Mouse (Mus musculus): ENCODE measurements around the gene Ssmem1. TPM values are rescaled to one million over a fixed set of nuclear protein-coding genes. Genes with fewer than 3 reads are reported as not detected.

The Ssmem1 gene
- polyA plus RNA-seq (2016; fragmentation: Nextera tagmentation; extraction: Ambion mirVana) = 0.29 and 0.42 TPM in 2 replicates

DNA sequence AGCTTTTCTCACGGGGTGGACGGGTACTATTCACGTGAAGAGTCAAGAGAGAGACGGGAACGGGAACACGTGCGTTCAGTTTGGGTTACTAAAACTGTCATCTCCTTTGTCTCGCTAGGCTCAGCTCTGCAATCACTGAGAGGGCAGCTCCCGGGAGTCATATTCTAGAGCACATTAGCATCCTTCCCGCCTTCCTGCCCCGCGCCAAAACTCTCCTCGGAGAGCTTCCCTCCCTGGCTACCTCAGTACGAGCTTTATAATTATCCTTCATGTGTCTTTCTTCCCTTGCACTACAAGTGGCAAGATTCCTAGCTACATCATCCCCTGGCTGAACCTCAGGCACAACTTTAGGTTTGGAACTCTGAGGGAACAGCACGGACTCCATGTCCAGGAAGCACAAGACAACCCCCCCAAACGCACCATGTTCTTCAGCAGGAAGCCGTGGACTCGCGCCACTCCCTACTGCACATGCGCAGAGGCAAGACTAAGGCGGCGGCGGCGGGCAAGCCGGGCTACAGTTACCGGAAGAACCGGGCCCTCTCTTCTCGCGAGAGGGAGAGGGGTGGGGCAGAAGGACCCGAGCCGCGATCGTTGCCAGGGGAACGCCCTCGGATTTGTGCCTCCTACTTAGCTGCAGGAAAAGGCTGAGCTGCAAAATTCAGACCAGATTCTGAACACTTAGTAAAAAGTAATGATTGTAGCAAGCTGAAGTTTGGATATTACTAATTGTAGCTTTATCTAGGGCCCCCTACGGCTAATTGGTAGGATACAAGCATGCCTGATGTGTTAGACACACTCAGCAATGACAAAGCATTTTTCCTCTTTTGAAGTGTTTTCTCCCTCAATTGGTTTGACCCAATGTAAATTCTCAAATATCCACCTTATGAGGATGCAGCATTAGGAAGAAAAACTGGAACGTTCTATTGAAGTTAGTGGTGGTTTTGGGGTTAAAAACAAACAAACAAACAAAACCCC, at the start of gene Ssmem1, which contains the start of gene Tmem209:
TSS of gene Ssmem1 (plus strand) at position 585 of the 975 bp plus-strand sequence.
TSS of gene Tmem209 (minus strand) at position 519 of the 975 bp plus-strand sequence.
- H3K4me1 ChIP-seq = peaks cover 14% of the 10 kb centered on the region
- H3K9me3 ChIP-seq = no peaks in the 10 kb centered on the region
- no peaks in the 10 kb centered on the region for H3K27me3 ChIP-seq
- H3K36me3 ChIP-seq (replicated peaks) = peaks cover 13% of the 10 kb centered on the region
- H3K4me2 ChIP-seq = peak within 1 kb of the TSS; percentile 67
- H3K4me3 ChIP-seq (replicated peaks) = peak within 1 kb of the TSS; percentile 50
- peak; percentile 99 for ATAC-seq (ENCODE audit: low FRiP score)
- under 1% methylated on average over 37 of the region's 37 CpGs for WGBS
- H3K27ac ChIP-seq = peak within 1 kb of the TSS; percentile 96
- H3K9ac ChIP-seq = peak within 1 kb of the TSS; percentile 71

DNA sequence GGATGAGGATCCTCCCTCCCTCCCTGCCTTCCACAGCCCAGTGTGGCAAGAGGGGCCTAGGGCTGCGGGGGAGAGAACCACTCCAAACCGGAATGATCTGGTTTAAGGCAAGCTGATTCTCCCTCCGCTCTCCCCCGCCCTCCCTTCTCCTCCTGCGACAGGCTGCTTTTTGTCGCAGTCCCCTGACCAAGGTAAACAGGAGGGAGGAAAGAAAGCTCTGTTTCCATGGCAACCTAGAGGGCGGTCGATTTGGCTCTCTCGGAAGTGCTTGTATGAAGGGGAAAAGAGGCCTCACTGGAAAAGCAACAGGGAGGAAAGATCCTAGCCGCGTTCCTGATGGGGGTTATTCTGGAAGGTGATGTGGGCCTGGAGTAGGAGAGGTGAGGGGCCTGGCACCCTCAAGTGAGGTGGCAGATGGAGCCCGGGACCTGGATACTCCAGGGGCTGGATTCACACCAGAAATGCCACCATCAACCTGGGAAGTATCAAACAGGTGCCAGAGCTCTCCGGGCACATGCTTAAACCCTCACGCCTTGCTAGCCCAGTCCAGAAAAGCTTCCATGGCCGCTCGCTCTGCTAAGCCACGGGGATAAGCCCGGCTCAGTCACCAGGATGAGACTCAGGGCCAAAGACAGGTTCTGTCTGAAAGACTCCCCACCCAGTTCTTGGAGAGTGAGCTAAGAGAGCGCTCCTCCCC, 48.8 kb upstream of the Ssmem1 start:
- no peak overlapping the region; the same call in 1 of the 2 replicates for H3K4me3 ChIP-seq (replicated peaks)
- peaks cover 37% of the 10 kb centered on the region for H3K4me1 ChIP-seq
- H3K4me2 ChIP-seq = peak overlapping the region; percentile 63
- H3K36me3 ChIP-seq (replicated peaks) = 0 out of 2 replicates have a peak, but pooled peaks cover 4% of the 10 kb centered on the region
- ATAC-seq (ENCODE audit: low FRiP score) = peak; percentile 94
- H3K27me3 ChIP-seq = peaks cover 5% of the 10 kb centered on the region; the same call in 1 of the 2 replicates
- peak overlapping the region; percentile 71 for H3K9ac ChIP-seq
- 7% methylated on average over 18 of the region's 19 CpGs for WGBS
- H3K9me3 ChIP-seq = no peaks in the 10 kb centered on the region
- peak overlapping the region; percentile 99 for H3K27ac ChIP-seq

DNA sequence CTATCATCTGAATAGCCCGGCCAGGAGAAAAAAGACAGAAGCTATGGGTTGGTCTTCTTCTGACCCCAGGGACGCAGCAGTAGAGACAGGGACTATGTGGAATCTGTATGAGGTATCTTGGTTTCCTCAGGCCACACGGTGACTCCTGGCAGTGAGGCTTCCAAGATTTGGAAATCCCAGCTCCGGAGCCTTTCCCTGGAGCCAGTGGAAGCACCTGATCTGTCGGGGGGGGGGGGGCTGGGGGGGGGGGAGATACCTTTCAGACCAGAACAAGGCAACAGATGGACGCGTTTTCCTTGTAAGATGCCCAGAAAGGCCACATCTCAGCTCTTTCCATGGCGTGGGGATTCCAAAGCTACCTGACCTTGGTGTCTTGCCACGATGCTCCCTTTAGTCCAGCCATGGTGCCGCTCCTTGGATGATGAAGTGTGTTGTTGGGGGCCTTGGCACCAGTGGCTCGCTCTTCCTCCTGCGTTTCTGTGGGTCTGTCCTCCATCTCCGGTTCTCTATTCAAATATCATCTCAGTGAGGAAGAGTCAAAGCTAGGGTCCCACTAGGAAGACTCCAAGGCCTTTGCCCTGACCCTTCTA, 47.8 kb upstream of the Ssmem1 start:
- Histone ChIP-seq H3K4me2 (no peak overlapping the region), H3K4me3 (replicated peaks) (no peak overlapping the region), H3K27me3 (peaks cover 5% of the 10 kb centered on the region; the same call in 1 of the 2 replicates), H3K9ac (peak overlapping the region; percentile 49; the same call in 1 of the 2 replicates), H3K4me1 (peaks cover 37% of the 10 kb centered on the region), H3K27ac (peak overlapping the region; percentile 99), H3K9me3 (no peaks in the 10 kb centered on the region), H3K36me3 (replicated peaks) (no peaks in the 10 kb centered on the region)
- ATAC-seq (ENCODE audit: low FRiP score) = no peak
- 83% methylated on average over 13 of the region's 13 CpGs for WGBS

DNA sequence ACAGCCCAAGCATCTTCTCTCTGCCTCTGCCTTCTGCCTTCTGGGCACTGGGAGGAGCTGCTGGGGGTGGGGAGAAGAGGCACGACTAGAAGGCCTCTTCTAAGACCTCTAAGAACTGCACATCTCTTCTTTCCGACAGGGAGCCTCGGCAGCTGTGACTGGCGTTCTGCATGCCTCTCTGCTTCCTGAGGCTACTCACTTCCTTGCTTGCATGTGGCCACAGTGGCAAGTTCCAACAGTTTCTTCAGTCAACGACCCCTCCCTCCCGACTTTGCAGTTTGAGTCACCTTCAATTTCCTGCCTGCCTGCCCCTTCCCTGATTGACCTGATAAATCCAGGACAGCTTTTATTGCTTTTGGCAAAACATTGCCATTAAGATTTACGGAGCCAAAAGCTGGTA, 46.8 kb upstream of the Ssmem1 start:
- no peak overlapping the region for H3K4me2 ChIP-seq
- H3K4me1 ChIP-seq = peaks cover 37% of the 10 kb centered on the region
- H3K27me3 ChIP-seq = peaks cover 5% of the 10 kb centered on the region; the same call in 1 of the 2 replicates
- no peaks in the 10 kb centered on the region for H3K9me3 ChIP-seq
- WGBS = 54% methylated on average over 7 of the region's 7 CpGs
- H3K27ac ChIP-seq = 0 out of 2 replicates have a peak overlapping the region, but pooled peaks have one; percentile 9
- no peak overlapping the region for H3K9ac ChIP-seq
- ATAC-seq (ENCODE audit: low FRiP score) = no peak
- no peak overlapping the region for H3K4me3 ChIP-seq (replicated peaks)
- no peaks in the 10 kb centered on the region for H3K36me3 ChIP-seq (replicated peaks)

DNA sequence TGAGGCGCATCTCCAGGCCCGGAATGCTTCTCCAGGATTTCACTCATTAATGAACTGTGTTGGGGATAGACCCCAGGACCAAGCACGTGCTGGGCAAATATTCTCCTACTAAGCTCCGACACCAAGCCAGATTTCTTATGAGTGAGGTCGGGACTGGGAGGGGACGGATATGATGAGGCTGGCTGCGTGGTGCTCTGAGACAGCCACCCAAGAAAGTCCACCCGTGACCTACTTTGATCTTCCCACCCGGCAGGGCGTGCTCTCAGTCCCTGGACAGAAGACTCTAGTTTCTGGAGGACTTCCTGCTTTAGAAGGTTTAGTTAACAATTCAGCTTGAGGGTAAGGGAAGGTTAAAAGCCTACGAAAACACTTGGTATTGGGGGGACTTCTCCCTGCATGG, 44.1 kb upstream of the Ssmem1 start:
- WGBS = 91% methylated on average over 11 of the region's 11 CpGs
- peaks cover 24% of the 10 kb centered on the region for H3K4me1 ChIP-seq

DNA sequence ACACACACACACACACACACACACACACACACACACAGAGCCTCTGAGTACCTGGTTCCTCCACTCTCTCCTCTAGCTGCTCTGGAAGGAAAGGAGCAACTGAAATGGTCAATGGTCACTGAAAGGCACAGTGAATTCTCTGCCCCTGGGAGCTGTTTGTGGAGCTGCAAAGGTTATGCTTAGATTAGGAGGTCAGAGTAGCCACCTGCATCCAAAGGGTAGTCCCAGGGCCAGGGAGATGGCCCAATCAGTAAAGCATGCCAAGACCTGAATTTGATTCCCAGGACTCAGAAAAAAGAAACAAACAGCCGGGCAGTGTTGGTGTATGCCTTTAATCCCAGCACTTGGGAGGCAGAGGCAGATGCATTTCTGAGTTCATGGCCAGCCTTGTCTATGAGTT, 41.6 kb upstream of the Ssmem1 start:
- Histone ChIP-seq H3K4me3 (replicated peaks) (no peak overlapping the region), H3K9me3 (no peaks in the 10 kb centered on the region), H3K9ac (no peak overlapping the region), H3K27ac (no peak overlapping the region), H3K36me3 (replicated peaks) (no peaks in the 10 kb centered on the region), H3K4me1 (peaks cover 5% of the 10 kb centered on the region; the same call in 1 of the 2 replicates), H3K4me2 (no peak overlapping the region), H3K27me3 (no peaks in the 10 kb centered on the region)
- 74% methylated on average over 1 of the region's 1 CpGs for WGBS
- ATAC-seq (ENCODE audit: low FRiP score) = no peak

More for the DNA sequence above, 44.1 kb upstream of the Ssmem1 start:
- H3K27ac ChIP-seq = no peak overlapping the region
- H3K9me3 ChIP-seq = no peaks in the 10 kb centered on the region
- no peak overlapping the region for H3K9ac ChIP-seq
- H3K4me2 ChIP-seq = no peak overlapping the region
- H3K4me3 ChIP-seq (replicated peaks) = no peak overlapping the region
- no peak for ATAC-seq (ENCODE audit: low FRiP score)
- no peaks in the 10 kb centered on the region for H3K36me3 ChIP-seq (replicated peaks)
- H3K27me3 ChIP-seq = peaks cover 5% of the 10 kb centered on the region; the same call in 1 of the 2 replicates

DNA sequence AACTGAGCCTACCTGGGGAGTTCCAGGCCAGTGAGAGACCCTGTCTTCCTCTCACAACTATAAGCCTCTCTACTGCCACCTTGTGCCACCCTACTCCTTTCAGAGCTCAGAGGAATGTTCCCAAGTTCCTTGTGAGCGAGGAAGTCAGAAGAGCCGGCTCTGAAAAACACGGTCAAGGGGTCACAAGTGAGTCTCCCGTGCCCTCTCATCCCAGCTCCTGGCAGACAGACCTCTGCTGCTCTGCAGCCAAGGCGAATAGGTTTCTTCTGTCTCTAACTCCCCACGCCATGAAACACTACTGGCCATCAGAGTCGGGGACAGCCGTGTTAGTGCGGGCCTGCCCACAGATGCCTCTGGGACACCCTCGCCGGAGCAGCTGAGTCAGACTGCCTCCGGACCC, 41.0 kb upstream of the Ssmem1 start:
- WGBS = 59% methylated on average over 12 of the region's 12 CpGs
- Histone ChIP-seq H3K9ac (no peak overlapping the region), H3K4me2 (no peak overlapping the region), H3K27ac (0 out of 2 replicates have a peak overlapping the region, but pooled peaks have one; percentile 13), H3K4me3 (replicated peaks) (no peak overlapping the region), H3K27me3 (no peaks in the 10 kb centered on the region), H3K36me3 (replicated peaks) (no peaks in the 10 kb centered on the region), H3K9me3 (no peaks in the 10 kb centered on the region), H3K4me1 (peaks cover 5% of the 10 kb centered on the region; the same call in 1 of the 2 replicates)
- ATAC-seq (ENCODE audit: low FRiP score) = no peak

DNA sequence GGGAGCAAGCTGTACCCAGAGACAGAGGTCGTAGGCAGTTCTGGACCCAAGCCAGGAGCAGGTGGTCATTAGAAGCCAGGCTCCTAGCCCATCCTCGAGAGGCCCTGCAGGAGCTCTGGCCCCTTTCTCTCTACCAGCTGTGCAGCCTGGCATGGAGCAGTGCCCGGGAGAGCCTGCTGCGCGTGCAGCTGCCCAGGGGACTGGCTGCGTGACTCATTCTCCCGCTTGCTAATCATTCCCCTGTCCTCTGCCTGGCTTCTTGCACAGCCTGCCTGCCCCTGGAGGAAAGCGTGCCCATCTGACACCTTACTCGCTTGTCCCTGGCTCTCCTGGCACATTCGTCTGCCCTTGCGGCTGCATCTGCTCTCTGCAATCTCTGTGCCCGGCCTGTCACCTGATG, 40.3 kb upstream of the Ssmem1 start:
- peak; percentile 49; the same call in 1 of the 2 replicates for ATAC-seq (ENCODE audit: low FRiP score)
- Histone ChIP-seq H3K27me3 (no peaks in the 10 kb centered on the region), H3K9me3 (no peaks in the 10 kb centered on the region), H3K4me2 (no peak overlapping the region), H3K9ac (no peak overlapping the region), H3K4me1 (peaks cover 5% of the 10 kb centered on the region; the same call in 1 of the 2 replicates), H3K27ac (0 out of 2 replicates have a peak overlapping the region, but pooled peaks have one; percentile 13), H3K36me3 (replicated peaks) (no peaks in the 10 kb centered on the region), H3K4me3 (replicated peaks) (no peak overlapping the region)
- whole genome bisulfite sequencing = 83% methylated on average over 12 of the region's 12 CpGs

DNA sequence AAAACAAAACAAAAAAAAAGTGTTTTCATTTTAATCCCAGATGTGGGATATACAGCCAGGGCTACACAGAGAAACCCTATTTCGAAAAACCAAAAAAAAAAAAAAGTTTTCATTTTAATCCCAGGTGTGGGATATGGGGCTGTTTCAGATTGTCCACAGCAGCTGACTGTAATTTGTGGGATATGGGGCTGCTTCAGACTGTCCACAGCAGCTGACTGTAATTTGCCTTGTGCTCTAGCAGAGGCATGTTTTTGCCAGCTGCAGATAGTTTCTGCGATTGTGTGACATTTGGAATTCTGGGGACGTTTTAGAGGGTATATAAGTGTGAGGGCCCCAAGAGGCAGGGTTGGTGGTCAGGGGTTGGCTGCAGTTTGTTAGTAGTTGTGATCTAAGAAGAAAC, 37.9 kb upstream of the Ssmem1 start:
- no peaks in the 10 kb centered on the region for H3K27me3 ChIP-seq
- H3K4me2 ChIP-seq = no peak overlapping the region
- ATAC-seq (ENCODE audit: low FRiP score) = no peak
- H3K27ac ChIP-seq = no peak overlapping the region
- no peaks in the 10 kb centered on the region; the same call in 1 of the 2 replicates for H3K36me3 ChIP-seq (replicated peaks)
- WGBS = 79% methylated on average over 3 of the region's 3 CpGs
- H3K4me1 ChIP-seq = peaks cover 5% of the 10 kb centered on the region; the same call in 1 of the 2 replicates
- no peaks in the 10 kb centered on the region for H3K9me3 ChIP-seq
- H3K9ac ChIP-seq = no peak overlapping the region
- H3K4me3 ChIP-seq (replicated peaks) = no peak overlapping the region

DNA sequence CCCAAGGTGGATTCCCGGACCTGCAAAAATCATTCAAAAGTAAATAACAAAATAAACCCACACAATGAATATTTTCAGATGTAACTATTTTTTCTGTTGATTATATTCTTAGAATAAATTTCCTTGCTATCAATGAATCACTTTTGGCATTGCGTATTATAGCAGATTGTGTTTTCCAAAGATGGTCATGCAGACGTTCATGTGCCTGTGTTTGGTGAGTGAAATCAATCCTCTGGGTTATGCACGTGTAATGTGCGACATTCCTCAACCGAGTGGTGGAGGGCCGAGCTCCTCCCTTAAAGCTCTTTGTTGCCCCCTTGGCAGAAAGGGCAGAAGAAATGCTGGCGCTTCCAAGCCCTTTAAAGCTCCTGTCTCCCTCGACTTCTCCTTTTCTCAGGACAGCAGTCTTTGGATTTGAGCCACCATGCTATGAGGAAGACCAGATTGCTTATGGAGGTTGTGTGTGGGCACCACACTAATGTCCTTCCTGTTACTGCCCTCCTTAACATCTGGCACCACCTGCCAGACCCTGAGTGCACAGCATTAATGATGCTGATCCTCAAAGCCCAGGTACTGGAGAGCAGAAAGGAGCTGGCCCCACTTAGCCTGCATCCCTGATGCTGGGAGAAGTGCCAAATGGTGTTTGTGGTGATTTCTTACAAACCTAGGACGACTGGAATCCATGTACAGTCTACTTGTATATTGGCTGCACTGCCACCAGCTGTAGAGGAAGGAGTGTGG, 33.5 kb upstream of the Ssmem1 start:
- no peak overlapping the region for H3K27ac ChIP-seq
- ATAC-seq (ENCODE audit: low FRiP score) = no peak
- no peak overlapping the region for H3K4me2 ChIP-seq
- no peak overlapping the region for H3K4me3 ChIP-seq (replicated peaks)
- WGBS = 74% methylated on average over 10 of the region's 10 CpGs
- H3K27me3 ChIP-seq = no peaks in the 10 kb centered on the region
- H3K4me1 ChIP-seq = no peaks in the 10 kb centered on the region; the same call in 1 of the 2 replicates
- no peaks in the 10 kb centered on the region for H3K9me3 ChIP-seq
- H3K36me3 ChIP-seq (replicated peaks) = peaks cover 34% of the 10 kb centered on the region
- H3K9ac ChIP-seq = no peak overlapping the region

DNA sequence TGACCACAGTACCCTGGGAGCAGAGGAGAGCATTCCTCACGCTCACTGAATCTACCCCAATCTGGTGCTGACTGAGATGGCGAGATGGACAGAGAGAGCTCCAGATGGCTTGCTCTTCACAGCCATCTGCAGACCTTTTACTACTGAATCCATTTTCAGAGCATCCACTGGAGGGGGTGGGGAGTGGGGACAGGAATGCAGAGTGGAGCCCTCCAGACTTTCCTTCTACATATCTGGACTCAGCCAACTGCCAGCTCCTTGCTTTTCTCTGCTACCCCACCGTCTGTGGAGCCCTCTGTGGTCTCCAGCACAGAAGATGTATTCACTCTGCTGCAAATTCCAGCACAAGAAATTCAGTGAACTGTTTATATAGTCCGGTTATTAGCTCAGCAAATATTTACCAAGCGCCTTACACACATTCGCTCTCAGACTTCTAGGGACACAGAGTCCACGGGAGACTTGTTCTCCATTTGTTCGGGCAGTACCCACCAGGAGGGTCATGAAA, 32.4 kb upstream of the Ssmem1 start:
- no peaks in the 10 kb centered on the region for H3K9me3 ChIP-seq
- no peaks in the 10 kb centered on the region for H3K27me3 ChIP-seq
- H3K4me1 ChIP-seq = no peaks in the 10 kb centered on the region; the same call in 1 of the 2 replicates
- H3K4me2 ChIP-seq = no peak overlapping the region
- no peak for ATAC-seq (ENCODE audit: low FRiP score)
- H3K36me3 ChIP-seq (replicated peaks) = peaks cover 41% of the 10 kb centered on the region
- no peak overlapping the region for H3K4me3 ChIP-seq (replicated peaks)
- no peak overlapping the region for H3K9ac ChIP-seq
- H3K27ac ChIP-seq = no peak overlapping the region
- 89% methylated on average over 8 of the region's 8 CpGs for WGBS
